Mouse (Mus musculus) brain, embryonic 14.5 days (tissue): ENCODE measurements at regions not wholly inside any gene's neighbourhood (a gene's known extent, or its start where the extent isn't known, plus 50 kb on each side); places are given as distances from the start of the nearest gene placed in this dataset.
"Not testable (repeated sequence)": the region's sequence is repeated elsewhere in the genome, so short reads cannot be mapped to it uniquely, and the experiment has no call there.

Experiments used
- DNase-seq: peaks from one replicate; pipeline ENCODE4 v3.0.0-alpha.2; 2011; ENCODE audit warnings: low read depth
- CTCF ChIP-seq: fragments of 200-500 bp; IDR thresholded peaks from 2 replicates; pipeline ENCODE4 v1.5.1; 2012; ENCODE audit warnings: inconsistent platforms, mild to moderate bottlenecking, moderate library complexity, borderline replicate concordance; ENCODE audit not compliant: insufficient read depth, insufficient read length; ENCODE audit errors: extremely low read depth
- POLR2A ChIP-seq: fragments of 200-500 bp; IDR thresholded peaks from 2 replicates; pipeline ENCODE4 v1.6.1; 2012; ENCODE audit warnings: mild to moderate bottlenecking, inconsistent platforms, borderline replicate concordance; ENCODE audit not compliant: poor library complexity, insufficient read depth, insufficient read length, severe bottlenecking; ENCODE audit errors: extremely low read depth

GRCm38 (mm10) chr14:15977366-15977765 lies 271.7 kb upstream of the Ngly1 start:
- TF ChIP-seq CTCF (no peak), POLR2A (no peak)
- no peak for DNase-seq

- DNase-seq: peak; percentile 70
- TF ChIP-seq POLR2A (no peak), CTCF (no peak)
These were observed 270.8 kb upstream of the Ngly1 start for GRCm38 (mm10) chr14:15978329-15978728.

- peak; percentile 26 for DNase-seq
These were observed 243.7 kb upstream of the Ngly1 start for GRCm38 (mm10) chr14:16005409-16005808.

GRCm38 (mm10) chr14:16006968-16007367 lies 242.1 kb upstream of the Ngly1 start:
- TF ChIP-seq CTCF: no peak
- TF ChIP-seq POLR2A: no peak
- no peak for DNase-seq

More at GRCm38 (mm10) chr14:16005409-16005808, 243.7 kb upstream of the Ngly1 start:
- TF ChIP-seq POLR2A: no peak
- no peak for TF ChIP-seq CTCF

GRCm38 (mm10) chr14:16009778-16010177 lies 239.3 kb upstream of the Ngly1 start:
- no peak for TF ChIP-seq POLR2A
- TF ChIP-seq CTCF: no peak
- DNase-seq: no peak

GRCm38 (mm10) chr14:16023853-16024252 lies 225.2 kb upstream of the Ngly1 start:
- no peak for TF ChIP-seq CTCF
- no peak for TF ChIP-seq POLR2A
- no peak for DNase-seq

- TF ChIP-seq CTCF (no peak), POLR2A (no peak)
- DNase-seq: no peak
These were observed 211.3 kb upstream of the Ngly1 start for GRCm38 (mm10) chr14:16037771-16038170.

GRCm38 (mm10) chr14:16038336-16038735 lies 210.7 kb upstream of the Ngly1 start:
- no peak for DNase-seq
- TF ChIP-seq CTCF: no peak
- TF ChIP-seq POLR2A: no peak

- TF ChIP-seq CTCF (no peak), POLR2A (no peak)
- no peak for DNase-seq
These were observed 204.6 kb upstream of the Ngly1 start for GRCm38 (mm10) chr14:16044466-16044865.

GRCm38 (mm10) chr14:16072534-16072933 lies 176.5 kb upstream of the Ngly1 start:
- DNase-seq: not testable (repeated sequence)

GRCm38 (mm10) chr14:16074089-16074488 lies 175.0 kb upstream of the Ngly1 start:
- peak; percentile 74 for DNase-seq
- TF ChIP-seq CTCF: no peak
- no peak for TF ChIP-seq POLR2A

GRCm38 (mm10) chr14:16079096-16079495 lies 170.0 kb upstream of the Ngly1 start:
- no peak for DNase-seq
- TF ChIP-seq CTCF (no peak), POLR2A (no peak)

- not testable (repeated sequence) for DNase-seq
These were observed 161.8 kb upstream of the Ngly1 start for GRCm38 (mm10) chr14:16087231-16087630.
